Mouse (Mus musculus) kidney, postnatal 0 days (tissue): ENCODE measurements at regions not wholly inside any gene's neighbourhood (a gene's known extent, or its start where the extent isn't known, plus 50 kb on each side); places are given as distances from the start of the nearest gene placed in this dataset.

Experiments used
- ATAC-seq: fragments of 200-750 bp; cut with Nextera tagmentation; replicated peaks from 2 replicates; pipeline ENCODE4 v1.8.0; 2017; ENCODE audit warnings: low read depth, moderate number of reproducible peaks, moderate TSS enrichment, moderate library complexity; ENCODE audit not compliant: low FRiP score
- DNase-seq: peaks from one replicate; pipeline ENCODE4 v3.0.0-alpha.2; 2016; ENCODE audit warnings: low spot score
- H3K27ac ChIP-seq: fragments of 300-500 bp; sonication (generic); 2 replicates; pipeline ENCODE4 v1.5.1; 2014; ENCODE audit warnings: mild to moderate bottlenecking
- H3K27me3 ChIP-seq: fragments of 300-500 bp; sonication (generic); 2 replicates; pipeline ENCODE4 v1.6.1; 2014; ENCODE audit warnings: low read length, mixed read lengths; ENCODE audit not compliant: insufficient read depth
- H3K36me3 ChIP-seq: fragments of 300-500 bp; sonication (generic); 2 replicates; pipeline ENCODE4 v1.6.1; 2014; ENCODE audit warnings: low read length, mixed read lengths; ENCODE audit not compliant: insufficient read depth
- H3K4me1 ChIP-seq: fragments of 300-500 bp; sonication (generic); replicated peaks from 2 replicates; pipeline ENCODE4 v1.6.1; 2014; ENCODE audit warnings: antibody characterized with exemption, low read length, mixed read lengths; ENCODE audit not compliant: insufficient read depth
- H3K4me2 ChIP-seq: fragments of 300-500 bp; sonication (generic); 2 replicates; pipeline ENCODE4 v1.6.1; 2014; ENCODE audit warnings: mild to moderate bottlenecking, low read length, moderate library complexity, mixed read lengths
- H3K4me3 ChIP-seq: fragments of 300-500 bp; sonication (generic); replicated peaks from 2 replicates; pipeline ENCODE4 v1.5.1; 2014; ENCODE audit warnings: low read depth, low read length
- H3K9ac ChIP-seq: fragments of 300-500 bp; sonication (generic); 2 replicates; pipeline ENCODE4 v1.6.1; 2014; ENCODE audit warnings: low read depth, low read length
- H3K9me3 ChIP-seq: fragments of 300-500 bp; sonication (generic); replicated peaks from 2 replicates; pipeline ENCODE4 v1.6.1; 2016; ENCODE audit warnings: low read length, inconsistent platforms, mixed read lengths
- CTCF ChIP-seq: IDR thresholded peaks from 2 replicates; pipeline ENCODE4 v1.5.1; 2016; ENCODE audit warnings: antibody characterized with exemption, low read depth, mild to moderate bottlenecking, moderate library complexity
- WGBS: fragments of 180-500 bp; shearing (Covaris S2); extraction: QIAGEN DNeasy Blood & Tissue Kit; methylation state at CpG from one replicate; pipeline ENCODE4 v1.1.7; 2014; 5-methylcytosine and 5-hydroxymethylcytosine counted together

- ATAC-seq = no peak
- no peaks in the 10 kb centered on the region for H3K9me3 ChIP-seq
- H3K4me2 ChIP-seq = no peak overlapping the region
- H3K4me3 ChIP-seq = no peak overlapping the region
- no peaks in the 10 kb centered on the region for H3K27me3 ChIP-seq
- no peaks in the 10 kb centered on the region for H3K36me3 ChIP-seq
- H3K9ac ChIP-seq = no peak overlapping the region
- 67% methylated on average over 17 of the region's 17 CpGs for WGBS
- DNase-seq = no peak
- no peaks in the 10 kb centered on the region for H3K4me1 ChIP-seq
- no peak overlapping the region for H3K27ac ChIP-seq
- no peak for TF ChIP-seq CTCF
Measured at GRCm38 (mm10) chr12:106399085-106399484, 389.1 kb downstream of the Vrk1 start.

DNA sequence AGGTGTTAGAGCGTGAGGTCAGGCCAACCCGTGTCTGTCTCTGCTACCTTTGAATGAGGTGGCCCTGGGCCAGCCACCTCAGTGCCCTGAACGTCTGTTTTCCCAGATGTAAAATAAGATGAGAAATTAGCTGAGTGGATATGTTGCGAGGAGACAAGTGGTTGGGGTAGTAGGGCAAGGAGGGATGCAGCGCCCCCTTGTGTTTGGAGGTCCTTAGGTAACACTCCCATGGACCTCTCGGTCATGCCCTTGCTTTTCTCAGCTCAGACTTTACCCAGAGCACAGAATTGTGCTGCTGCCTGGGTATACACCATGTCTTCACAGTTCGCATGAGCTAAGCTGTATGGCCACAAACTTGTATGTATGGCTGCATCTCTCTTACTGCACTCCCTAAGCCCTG is 401.0 kb downstream of the Vrk1 start:
- no peaks in the 10 kb centered on the region for H3K9me3 ChIP-seq
- H3K27me3 ChIP-seq = no peaks in the 10 kb centered on the region
- no peak for ATAC-seq
- no peak overlapping the region for H3K4me2 ChIP-seq
- WGBS = 82% methylated on average over 7 of the region's 7 CpGs
- no peak for DNase-seq
- no peak overlapping the region for H3K9ac ChIP-seq
- no peaks in the 10 kb centered on the region for H3K36me3 ChIP-seq
- H3K4me3 ChIP-seq = no peak overlapping the region
- H3K27ac ChIP-seq = no peak overlapping the region
- H3K4me1 ChIP-seq = no peaks in the 10 kb centered on the region
- TF ChIP-seq CTCF = no peak

GRCm38 (mm10) chr12:106426631-106427030 is 416.6 kb downstream of the Vrk1 start:
- H3K4me1 ChIP-seq = no peaks in the 10 kb centered on the region
- WGBS = 79% methylated on average over 4 of the region's 4 CpGs
- TF ChIP-seq CTCF = no peak

DNA sequence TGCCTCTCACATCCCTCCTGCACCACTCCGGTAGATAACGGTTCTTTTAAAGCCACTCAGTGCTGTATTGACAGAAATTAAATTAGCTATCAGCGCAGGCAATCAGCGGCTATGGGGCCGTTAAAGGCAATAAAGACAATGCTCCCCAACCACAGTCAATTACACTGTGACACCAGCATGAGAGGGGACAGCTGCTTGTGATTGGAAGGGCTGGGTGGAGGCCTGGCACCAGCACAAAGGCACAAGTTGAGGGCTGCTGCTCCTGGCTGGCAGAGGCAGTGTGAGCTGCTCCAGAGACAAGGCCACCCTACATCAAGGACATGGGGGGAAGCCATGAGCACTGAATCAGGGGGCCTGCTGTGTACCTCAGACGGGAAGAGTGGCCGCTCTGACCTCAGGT is 420.0 kb downstream of the Vrk1 start:
- TF ChIP-seq CTCF = no peak
- Histone ChIP-seq H3K9me3 (no peaks in the 10 kb centered on the region), H3K4me1 (no peaks in the 10 kb centered on the region), H3K4me3 (no peak overlapping the region), H3K27me3 (no peaks in the 10 kb centered on the region), H3K9ac (no peak overlapping the region), H3K27ac (no peak overlapping the region), H3K4me2 (no peak overlapping the region), H3K36me3 (no peaks in the 10 kb centered on the region)
- no peak for DNase-seq
- WGBS = 22% methylated on average over 7 of the region's 7 CpGs
- ATAC-seq = no peak

More at GRCm38 (mm10) chr12:106426631-106427030, 416.6 kb downstream of the Vrk1 start:
- Histone ChIP-seq H3K4me2 (no peak overlapping the region), H3K27me3 (no peaks in the 10 kb centered on the region), H3K4me3 (no peak overlapping the region), H3K9ac (no peak overlapping the region), H3K9me3 (no peaks in the 10 kb centered on the region), H3K36me3 (no peaks in the 10 kb centered on the region), H3K27ac (no peak overlapping the region)
- DNase-seq = no peak
- no peak for ATAC-seq

DNA sequence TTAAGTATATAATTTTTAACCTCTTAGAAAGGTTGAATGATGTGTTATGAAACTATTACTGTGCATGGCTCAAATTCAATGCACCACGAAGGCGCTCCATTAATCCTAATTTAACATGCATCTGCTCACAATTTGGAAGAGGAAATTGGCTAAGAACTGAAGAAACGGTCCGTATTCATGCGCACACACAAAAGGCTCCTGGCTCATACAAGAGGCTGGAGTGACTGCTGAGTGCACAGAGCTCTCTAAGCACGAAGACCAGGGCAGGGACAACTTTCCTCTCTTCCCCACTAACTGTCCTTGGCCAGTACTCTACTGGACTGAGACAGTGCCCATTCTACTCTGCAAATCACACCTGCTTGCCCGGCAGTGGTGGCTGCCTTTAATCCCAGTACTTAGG is 435.1 kb downstream of the Vrk1 start:
- no peak for ATAC-seq
- H3K27ac ChIP-seq = no peak overlapping the region
- 87% methylated on average over 7 of the region's 7 CpGs for WGBS
- H3K27me3 ChIP-seq = no peaks in the 10 kb centered on the region
- no peaks in the 10 kb centered on the region for H3K4me1 ChIP-seq
- no peaks in the 10 kb centered on the region for H3K36me3 ChIP-seq
- no peak for DNase-seq
- TF ChIP-seq CTCF = no peak
- H3K4me2 ChIP-seq = no peak overlapping the region
- no peak overlapping the region for H3K4me3 ChIP-seq
- no peaks in the 10 kb centered on the region for H3K9me3 ChIP-seq
- H3K9ac ChIP-seq = no peak overlapping the region

DNA sequence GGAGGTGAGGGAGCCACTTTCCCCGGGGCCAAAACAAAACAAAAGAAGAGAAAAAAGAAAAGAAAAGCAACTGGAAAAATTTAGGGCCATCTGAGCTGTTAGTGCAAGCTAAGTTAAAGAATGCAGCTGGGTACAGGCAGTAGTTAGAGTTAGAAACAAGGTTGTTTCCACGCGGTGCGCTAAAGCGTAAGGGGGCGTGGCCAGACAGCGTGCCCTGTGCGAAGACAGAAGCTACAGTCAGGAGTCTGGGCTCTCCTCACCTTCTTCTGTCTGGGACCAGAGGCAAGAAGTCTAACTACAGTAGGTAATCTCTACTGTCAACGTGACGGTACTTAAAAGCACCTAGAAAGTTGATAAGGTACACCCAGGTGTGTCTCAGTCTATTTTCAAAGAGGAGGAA is 435.9 kb downstream of the Vrk1 start:
- Histone ChIP-seq H3K4me1 (no peaks in the 10 kb centered on the region), H3K9me3 (no peaks in the 10 kb centered on the region), H3K4me3 (no peak overlapping the region), H3K4me2 (no peak overlapping the region), H3K36me3 (no peaks in the 10 kb centered on the region), H3K27ac (no peak overlapping the region), H3K9ac (no peak overlapping the region), H3K27me3 (no peaks in the 10 kb centered on the region)
- DNase-seq (no peak), ATAC-seq (no peak)
- TF ChIP-seq CTCF = no peak
- 61% methylated on average over 10 of the region's 10 CpGs for WGBS

GRCm38 (mm10) chr12:106446876-106447532 is 437.0 kb downstream of the Vrk1 start:
- ATAC-seq (no peak), DNase-seq (no peak)
- Histone ChIP-seq H3K9me3 (no peaks in the 10 kb centered on the region), H3K4me2 (no peak overlapping the region), H3K36me3 (no peaks in the 10 kb centered on the region), H3K27ac (no peak overlapping the region), H3K9ac (no peak overlapping the region), H3K4me3 (no peak overlapping the region), H3K27me3 (no peaks in the 10 kb centered on the region), H3K4me1 (no peaks in the 10 kb centered on the region)
- TF ChIP-seq CTCF = no peak
- 82% methylated on average over 20 of the region's 20 CpGs for WGBS
